Mouse (Mus musculus): ENCODE measurements around the gene Rnaseh2c.

- TF ChIP-seq POLR2A (IDR thresholded peaks at IDR 0.05; ENCODE audit: low read depth, low read length) (no peak), CTCF (IDR thresholded peaks at IDR 0.05; ENCODE audit: extremely low read depth, insufficient read length, insufficient replicate concordance, low read depth, low read length) (no peak)
Measured at GRCm38 (mm10) chr19:5581995-5582394, 19.7 kb upstream of the Rnaseh2c start.
